Mouse (Mus musculus): ENCODE results near the gene Gipc2.

DNA sequence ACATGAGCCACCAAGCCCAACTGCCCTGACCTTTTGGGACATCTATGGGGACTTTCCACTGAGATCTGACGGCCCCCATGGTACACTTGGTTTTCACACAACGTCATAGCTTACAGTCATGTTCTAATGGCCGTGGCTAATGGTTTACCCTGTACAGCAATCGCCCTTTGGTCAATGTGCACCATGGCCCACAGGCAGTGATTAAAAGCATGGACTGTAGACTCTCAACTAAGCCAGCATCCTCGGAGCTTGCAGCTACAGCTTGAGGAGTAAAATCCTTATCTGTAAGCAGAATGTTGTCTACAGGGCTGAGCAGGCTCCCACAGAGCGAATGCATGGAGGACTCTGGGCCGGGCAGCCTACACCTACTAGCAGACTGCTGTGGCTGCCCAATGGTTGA, 52.5 kb downstream of the Gipc2 start:
- TF ChIP-seq CTCF (IDR thresholded peaks at IDR 0.05; ENCODE audit: low read depth, low read length) (no peak), GATA1 (IDR thresholded peaks at IDR 0.05; ENCODE audit: borderline replicate concordance, low read length) (no peak), TAL1 (conservative IDR thresholded peaks at IDR 0.05; ENCODE audit: low read depth, low read length) (no peak), POLR2AphosphoS5 (IDR thresholded peaks at IDR 0.05; ENCODE audit: insufficient replicate concordance, low read depth, low read length) (no peak), GATA2 (IDR thresholded peaks at IDR 0.05; ENCODE audit: borderline replicate concordance, low read depth, low read length) (no peak)

Data from G1E (cell line).